Mouse (Mus musculus) adrenal gland, adult 10 weeks (tissue): ENCODE measurements around the gene Slc13a3. TPM values are rescaled to one million over a fixed set of nuclear protein-coding genes. Genes with fewer than 3 reads are reported as not detected.

Source experiments
- polyA plus RNA-seq: library from polyadenylated mRNA; stranded (reverse); fragments of 350-450 nt; fragmentation: Illumina TruSeq; extraction: RNeasy Lipid Tissue Mini Kit (QIAGEN cat#74804); gene quantifications from one replicate; pipeline ENCODE4 v1.2.3, GENCODE M21; 2014; ENCODE audit warnings: low read depth, low replicate concordance

Gene Slc13a3
- polyA plus RNA-seq: 0.23 TPM

GRCm38 (mm10) chr2:165473003-165473402 is at the start of gene Slc13a3:
Gene Slc13a3, minus strand, starts transcription at chr2:165473230.

GRCm38 (mm10) chr2:165503259-165504203 is 30.5 kb upstream of the Slc13a3 start, which contains the start of gene Slc2a10:
Gene Slc2a10, plus strand, starts transcription at chr2:165503787.

GRCm38 (mm10) chr2:165492648-165493553 is 19.9 kb upstream of the Slc13a3 start, which contains the start of gene Trp53rka:
Gene Trp53rka, minus strand, starts transcription at chr2:165493324.

GRCm38 (mm10) chr2:165387844-165388495 is 85.1 kb downstream of the Slc13a3 start, which contains the start of gene Zfp334:
Gene Zfp334, minus strand, starts transcription at chr2:165388259.

GRCm38 (mm10) chr2:165368496-165368895 is 104.5 kb downstream of the Slc13a3 start, which contains the start of gene Zfp663:
Gene Zfp663, minus strand, starts transcription at chr2:165368729.

Other genes starting within 250 kb of the Slc13a3 start
- not detected for gene Cdh22, start 238.4 kb downstream of the Slc13a3 start, polyA plus RNA-seq
- 8.3 TPM for gene Slc35c2, start 185.4 kb downstream of the Slc13a3 start, polyA plus RNA-seq
- gene Elmo2, start 146.8 kb downstream of the Slc13a3 start, polyA plus RNA-seq: 8.9 TPM
- gene Zfp663, start 104.5 kb downstream of the Slc13a3 start, polyA plus RNA-seq: not detected
- gene Zfp334, start 85.0 kb downstream of the Slc13a3 start, polyA plus RNA-seq: 4.3 TPM
- gene Ocstamp, start 72.8 kb downstream of the Slc13a3 start, polyA plus RNA-seq: not detected
- 5.3 TPM for gene Trp53rka, start 20.1 kb upstream of the Slc13a3 start, polyA plus RNA-seq
- 0.23 TPM for gene Slc2a10, start 30.6 kb upstream of the Slc13a3 start, polyA plus RNA-seq
- not detected for gene Eya2, start 121.8 kb upstream of the Slc13a3 start, polyA plus RNA-seq